Mouse (Mus musculus) cerebellum, postnatal 36 days (tissue): ENCODE measurements around the gene Npas2.

Experiments used
- DNase-seq, 2 experiments: peaks; one replicate each; pipeline ENCODE4 v3.0.0; 2021 to 2022; ENCODE audit warnings: mixed read lengths in 2 of 2

Gene Npas2

GRCm38 (mm10) chr1:39192997-39193861 is at the start of gene Npas2:
Gene Npas2 (plus strand): TSS chr1:39193731.
- DNase-seq = peak in 1 of 2 experiments; percentile 12

- DNase-seq = no peak
Measured at GRCm38 (mm10) chr1:39156778-39157177, 36.8 kb upstream of the Npas2 start.

GRCm38 (mm10) chr1:39160167-39160566 is 33.4 kb upstream of the Npas2 start:
- no peak for DNase-seq

GRCm38 (mm10) chr1:39163077-39163476 is 30.5 kb upstream of the Npas2 start:
- DNase-seq = no peak

GRCm38 (mm10) chr1:39176690-39177089 is 16.8 kb upstream of the Npas2 start:
- DNase-seq = no peak

- no peak for DNase-seq
Measured at GRCm38 (mm10) chr1:39177211-39177610, 16.3 kb upstream of the Npas2 start.

- no peak for DNase-seq
Measured at GRCm38 (mm10) chr1:39179806-39180205, 13.7 kb upstream of the Npas2 start.

- no peak for DNase-seq
Measured at GRCm38 (mm10) chr1:39180517-39180916, 13.0 kb upstream of the Npas2 start.

GRCm38 (mm10) chr1:39181901-39182300 is 11.6 kb upstream of the Npas2 start:
- no peak for DNase-seq

GRCm38 (mm10) chr1:39185833-39186232 is 7.7 kb upstream of the Npas2 start:
- DNase-seq = no peak

- DNase-seq = no peak
Measured at GRCm38 (mm10) chr1:39186711-39187437, 6.7 kb upstream of the Npas2 start.

GRCm38 (mm10) chr1:39191122-39191521 is 2.4 kb upstream of the Npas2 start:
- DNase-seq = no peak

GRCm38 (mm10) chr1:39192460-39192996 is 1.0 kb upstream of the Npas2 start:
- peak; percentile 46 to 56 for DNase-seq

- DNase-seq = peak; percentile 52 to 61
Measured at GRCm38 (mm10) chr1:39193862-39194675, 538 bp downstream of the Npas2 start.

- no peak for DNase-seq
Measured at GRCm38 (mm10) chr1:39194959-39195358, 1.4 kb downstream of the Npas2 start.

- DNase-seq = no peak
Measured at GRCm38 (mm10) chr1:39196126-39196525, 2.6 kb downstream of the Npas2 start.

GRCm38 (mm10) chr1:39196676-39197375 is 3.3 kb downstream of the Npas2 start:
- no peak for DNase-seq

GRCm38 (mm10) chr1:39205021-39205420 is 11.5 kb downstream of the Npas2 start:
- DNase-seq = no peak

- no peak for DNase-seq
Measured at GRCm38 (mm10) chr1:39205697-39206096, 12.2 kb downstream of the Npas2 start.

- DNase-seq = peak in 1 of 2 experiments; percentile 15
Measured at GRCm38 (mm10) chr1:39206942-39207341, 13.4 kb downstream of the Npas2 start.

GRCm38 (mm10) chr1:39210928-39211327 is 17.4 kb downstream of the Npas2 start:
- no peak for DNase-seq

- no peak for DNase-seq
Measured at GRCm38 (mm10) chr1:39212982-39213381, 19.5 kb downstream of the Npas2 start.
